In the genomic region with DNA sequence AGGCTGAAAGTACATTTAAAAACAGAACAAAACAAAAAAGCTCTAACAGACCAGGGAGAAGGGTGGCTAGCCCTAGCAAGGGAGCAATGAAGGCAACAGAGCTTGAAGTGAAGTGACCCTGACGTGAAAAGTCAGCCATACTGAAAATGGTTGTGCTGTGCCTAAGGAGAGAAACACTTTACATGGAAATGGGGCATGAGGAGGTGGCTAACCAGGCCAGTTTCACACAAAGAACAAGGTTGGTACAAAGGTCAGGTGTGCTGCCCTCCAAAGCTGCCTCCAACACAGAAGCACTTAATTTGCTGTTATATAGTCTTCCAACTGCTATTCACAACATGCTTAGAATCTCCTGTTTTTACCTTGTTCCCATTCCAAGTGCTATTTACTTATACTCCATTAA, we compare ENCODE assay signal across 11 mouse cellular contexts.
"Had no signal": no experiment of that assay in that cellular context is flagged by ENCODE, and none has a peak within 500 bp of the region (broad histone marks: within the 10 kb centered on the region; RNA-seq: fewer than 3 reads in every experiment).

No protein-coding gene starts in this region.

- DNase-seq: right cerebral cortex, adult 18-20 months; right cerebral cortex, postnatal 4 days; thymus, postnatal 36 days had no signal

- ATAC-seq: intestine, embryonic 16.5 days; liver, embryonic 12.5 days; midbrain, embryonic 13.5 days had no signal

- H3K9me3 ChIP-seq: hindbrain, embryonic 15.5 days; liver, embryonic 12.5 days; lung, embryonic 15.5 days; midbrain, embryonic 13.5 days; neural tube, embryonic 15.5 days had no signal

- H3K36me3 ChIP-seq: hindbrain, embryonic 15.5 days; liver, embryonic 12.5 days; lung, embryonic 15.5 days; midbrain, embryonic 13.5 days; neural tube, embryonic 15.5 days had no signal

- H3K4me2 ChIP-seq: hindbrain, embryonic 15.5 days; liver, embryonic 12.5 days; lung, embryonic 15.5 days; midbrain, embryonic 13.5 days; neural tube, embryonic 15.5 days had no signal

- H3K4me3 ChIP-seq: hindbrain, embryonic 15.5 days; left cerebral cortex, adult 2 months; liver, embryonic 12.5 days; lung, embryonic 15.5 days; midbrain, embryonic 13.5 days; myocyte; neural tube, embryonic 15.5 days had no signal

- H3K27ac ChIP-seq: hindbrain, embryonic 15.5 days; left cerebral cortex, adult 2 months; liver, embryonic 12.5 days; lung, embryonic 15.5 days; midbrain, embryonic 13.5 days; neural tube, embryonic 15.5 days had no signal

- H3K27me3 ChIP-seq: hindbrain, embryonic 15.5 days; liver, embryonic 12.5 days; lung, embryonic 15.5 days; midbrain, embryonic 13.5 days; neural tube, embryonic 15.5 days had no signal

- H3K4me1 ChIP-seq: hindbrain, embryonic 15.5 days; liver, embryonic 12.5 days; lung, embryonic 15.5 days; neural tube, embryonic 15.5 days had no signal

- H3K9ac ChIP-seq: hindbrain, embryonic 15.5 days; liver, embryonic 12.5 days; lung, embryonic 15.5 days; midbrain, embryonic 13.5 days; neural tube, embryonic 15.5 days had no signal
